Mouse (Mus musculus) MEL (cell line): ENCODE measurements around the gene Fastkd5. TPM values are rescaled to one million over a fixed set of nuclear protein-coding genes. Genes with fewer than 3 reads are reported as not detected.

Experiments
- DNase-seq: peaks from one replicate; pipeline ENCODE4 v3.0.0; 2011; ENCODE audit warnings: low read depth, low spot score
- H3K27ac ChIP-seq: 2 replicates; pipeline ENCODE4 v1.5.1; 2012; ENCODE audit warnings: low read depth, mild to moderate bottlenecking, control low read depth, low read length, moderate library complexity; ENCODE audit not compliant: control insufficient read depth
- H3K27me3 ChIP-seq, 2 experiments: fragments of 150-350 bp in 1 of 2; sonication (generic) in 1 of 2; 2 replicates each; pipeline ENCODE4 v1.6.1; 2012; ENCODE audit warnings: low read length in 2 of 2, mild to moderate bottlenecking in 2 of 2, improper control_type of control experiment in 1 of 2, moderate library complexity in 1 of 2; ENCODE audit not compliant: insufficient read depth in 2 of 2, control insufficient read depth in 1 of 2
- H3K36me3 ChIP-seq, 2 experiments: 2 replicates each; pipeline ENCODE4 v1.6.1; 2012 to 2014; ENCODE audit warnings: low read length in 2 of 2, improper control_type of control experiment in 1 of 2, inconsistent platforms in 1 of 2, mild to moderate bottlenecking in 1 of 2; ENCODE audit not compliant: insufficient read depth in 2 of 2, control insufficient read depth in 1 of 2
- H3K4me1 ChIP-seq, 2 experiments: fragments of 150-350 bp in 1 of 2; sonication (generic) in 1 of 2; 2 replicates each; pipeline ENCODE4 v1.6.1; 2012; ENCODE audit warnings: low read length in 2 of 2, improper control_type of control experiment in 1 of 2, mild to moderate bottlenecking in 1 of 2; ENCODE audit not compliant: insufficient read depth in 2 of 2, control insufficient read depth in 1 of 2
- H3K4me3 ChIP-seq, 2 experiments: fragments of 150-350 bp in 1 of 2; sonication (generic) in 1 of 2; 2 replicates each; pipeline ENCODE4 v1.5.1; 2012; ENCODE audit warnings: low read depth in 2 of 2, low read length in 2 of 2, mild to moderate bottlenecking in 2 of 2, moderate library complexity in 2 of 2, control low read depth in 1 of 2, improper control_type of control experiment in 1 of 2; ENCODE audit not compliant: control insufficient read depth in 1 of 2, insufficient read depth in 1 of 2
- H3K79me2 ChIP-seq: 2 replicates; pipeline ENCODE4 v1.6.1; 2012; ENCODE audit warnings: mild to moderate bottlenecking, low read length, moderate library complexity; ENCODE audit not compliant: control insufficient read depth, poor library complexity, insufficient read depth
- H3K9ac ChIP-seq: 2 replicates; pipeline ENCODE4 v1.6.1; 2012; ENCODE audit warnings: low read depth, mild to moderate bottlenecking, control low read depth, low read length, moderate library complexity; ENCODE audit not compliant: control insufficient read depth, poor library complexity, severe bottlenecking
- H3K9me3 ChIP-seq: fragments of 150-350 bp; sonication (generic); replicated peaks from 2 replicates; pipeline ENCODE4 v1.6.1; 2012; ENCODE audit warnings: mild to moderate bottlenecking, low read length, improper control_type of control experiment, moderate library complexity; ENCODE audit not compliant: insufficient read depth
- BHLHE40 ChIP-seq: IDR thresholded peaks from 2 replicates; pipeline ENCODE4 v1.6.1; 2012; ENCODE audit warnings: low read depth, mild to moderate bottlenecking, inconsistent platforms, low read length, improper control_type of control experiment, borderline replicate concordance
- CHD1 ChIP-seq: IDR thresholded peaks from 2 replicates; pipeline ENCODE4 v1.6.1; 2012; ENCODE audit warnings: low read depth, mild to moderate bottlenecking, inconsistent platforms, low read length, improper control_type of control experiment
- CHD2 ChIP-seq: IDR thresholded peaks from 2 replicates; pipeline ENCODE4 v1.6.1; 2011; ENCODE audit warnings: low read length, improper control_type of control experiment
- E2F4 ChIP-seq: IDR thresholded peaks from 2 replicates; pipeline ENCODE4 v1.6.1; 2011; ENCODE audit warnings: low read depth, low read length, improper control_type of control experiment, borderline replicate concordance
- ETS1 ChIP-seq: IDR thresholded peaks from 2 replicates; pipeline ENCODE4 v1.6.1; 2012; ENCODE audit warnings: low read depth, mild to moderate bottlenecking, inconsistent platforms, low read length, improper control_type of control experiment, moderate library complexity
- HCFC1 ChIP-seq: IDR thresholded peaks from 2 replicates; pipeline ENCODE4 v1.6.1; 2012; ENCODE audit warnings: low read depth, mild to moderate bottlenecking, inconsistent platforms, low read length, improper control_type of control experiment, moderate library complexity
- KAT2A ChIP-seq: conservative IDR thresholded peaks from 2 replicates; pipeline ENCODE4 v1.6.1; 2012; ENCODE audit warnings: low read depth, low read length, improper control_type of control experiment, inconsistent platforms
- MAFK ChIP-seq: IDR thresholded peaks from 2 replicates; pipeline ENCODE4 v1.6.1; 2011; ENCODE audit warnings: low read depth, mild to moderate bottlenecking, low read length, improper control_type of control experiment, borderline replicate concordance
- MAX ChIP-seq: IDR thresholded peaks from 2 replicates; pipeline ENCODE4 v1.6.1; 2011; ENCODE audit warnings: low read length, improper control_type of control experiment
- MAZ ChIP-seq: IDR thresholded peaks from 2 replicates; pipeline ENCODE4 v1.6.1; 2012; ENCODE audit warnings: low read depth, mild to moderate bottlenecking, inconsistent platforms, low read length, improper control_type of control experiment
- MYB ChIP-seq: IDR thresholded peaks from 2 replicates; pipeline ENCODE4 v1.6.1; 2011; ENCODE audit warnings: mild to moderate bottlenecking, low read depth, low read length, improper control_type of control experiment
- NELFE ChIP-seq: IDR thresholded peaks from 2 replicates; pipeline ENCODE4 v1.6.1; 2011; ENCODE audit warnings: low read depth, low read length, improper control_type of control experiment
- NRF1 ChIP-seq: IDR thresholded peaks from 2 replicates; pipeline ENCODE4 v1.6.1; 2014; ENCODE audit warnings: low read depth, mild to moderate bottlenecking, inconsistent platforms, low read length, improper control_type of control experiment, moderate library complexity; ENCODE audit not compliant: poor library complexity, insufficient read depth, severe bottlenecking
- POLR2A ChIP-seq, 2 experiments: IDR thresholded peaks; 2 replicates each; pipeline ENCODE4 v1.6.1; 2011 to 2012; ENCODE audit warnings: low read length in 2 of 2, mild to moderate bottlenecking in 2 of 2, control low read depth in 1 of 2, improper control_type of control experiment in 1 of 2, low read depth in 1 of 2, moderate library complexity in 1 of 2; ENCODE audit not compliant: control insufficient read depth in 1 of 2, insufficient read depth in 1 of 2, poor library complexity in 1 of 2
- POLR2AphosphoS2 ChIP-seq: IDR thresholded peaks from 2 replicates; pipeline ENCODE4 v1.6.1; 2011; ENCODE audit warnings: low read length, improper control_type of control experiment
- SMC3 ChIP-seq: IDR thresholded peaks from 2 replicates; pipeline ENCODE4 v1.6.1; 2011; ENCODE audit warnings: low read depth, low read length, improper control_type of control experiment
- TAL1 ChIP-seq: IDR thresholded peaks from 2 replicates; pipeline ENCODE4 v1.6.1; 2012; ENCODE audit warnings: mild to moderate bottlenecking, inconsistent platforms, low read length, moderate library complexity, mixed read lengths
- USF1 ChIP-seq: IDR thresholded peaks from 2 replicates; pipeline ENCODE4 v1.6.1; 2014; ENCODE audit warnings: low read depth, mild to moderate bottlenecking, inconsistent platforms, low read length, improper control_type of control experiment, moderate library complexity
- ZMIZ1 ChIP-seq: IDR thresholded peaks from 2 replicates; pipeline ENCODE4 v1.6.1; 2012; ENCODE audit warnings: low read depth, mild to moderate bottlenecking, inconsistent platforms, low read length, improper control_type of control experiment, moderate library complexity
- ZNF384 ChIP-seq: IDR thresholded peaks from 2 replicates; pipeline ENCODE4 v1.6.1; 2012; ENCODE audit warnings: low read depth, mild to moderate bottlenecking, inconsistent platforms, low read length, improper control_type of control experiment
- polyA plus RNA-seq, 2 experiments: library from polyadenylated mRNA; stranded (reverse) in 1 of 2; unstranded in 1 of 2; fragments of >175 nt in 1 of 2; fragments of >200 nt in 1 of 2; gene quantifications; 2 replicates each; pipeline versions ENCODE4 v1.2.1 to v1.2.4; 2012; ENCODE audit warnings: low replicate concordance in 2 of 2, low read depth in 1 of 2; ENCODE audit not compliant: insufficient read length in 2 of 2, insufficient read depth in 1 of 2, missing spikeins in 1 of 2
- total RNA-seq: library from RNA; depleted of rRNA; stranded (reverse); fragments of 300-350 nt; gene quantifications from 2 replicates; pipeline ENCODE4 v1.2.3, GENCODE M21; 2012

Gene Fastkd5
- total and polyA plus RNA-seq, 3 experiments, result 11.7 to 15.3 TPM; not detected in 1

DNA sequence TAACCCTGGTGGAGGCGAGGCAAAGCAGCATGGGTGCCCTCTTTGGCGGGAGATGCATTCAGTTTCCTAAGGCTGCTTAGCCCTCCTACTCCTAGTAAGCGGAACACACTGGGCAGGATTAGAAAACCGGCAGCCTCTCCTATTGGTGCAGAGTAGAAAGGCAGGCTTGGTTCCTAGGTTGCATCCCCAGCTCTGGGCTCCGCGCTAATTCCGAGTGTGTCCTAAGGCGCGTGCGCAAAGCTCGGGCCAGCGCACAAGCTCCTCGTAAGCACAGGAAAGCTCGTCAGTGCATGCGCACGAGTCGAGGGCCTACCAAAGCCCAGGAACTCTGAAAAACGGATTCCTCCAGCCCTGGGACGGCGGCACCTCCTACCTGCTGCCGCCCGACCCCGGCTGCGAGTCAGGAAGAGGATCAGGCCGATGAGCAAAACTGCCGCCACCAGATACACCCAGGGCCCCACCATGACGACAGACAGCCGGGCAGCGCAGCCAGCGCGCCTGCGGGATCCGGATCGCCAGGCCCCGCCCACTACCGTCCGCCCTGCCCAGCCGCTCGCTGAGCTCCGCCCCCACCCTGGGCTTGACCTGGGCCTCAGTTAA is 34.4 kb upstream of the Fastkd5 start, which contains the start of gene Ddrgk1 (continued):
- TF ChIP-seq MYB (no peak), ZNF384 (no peak), CHD1 (no peak)

DNA sequence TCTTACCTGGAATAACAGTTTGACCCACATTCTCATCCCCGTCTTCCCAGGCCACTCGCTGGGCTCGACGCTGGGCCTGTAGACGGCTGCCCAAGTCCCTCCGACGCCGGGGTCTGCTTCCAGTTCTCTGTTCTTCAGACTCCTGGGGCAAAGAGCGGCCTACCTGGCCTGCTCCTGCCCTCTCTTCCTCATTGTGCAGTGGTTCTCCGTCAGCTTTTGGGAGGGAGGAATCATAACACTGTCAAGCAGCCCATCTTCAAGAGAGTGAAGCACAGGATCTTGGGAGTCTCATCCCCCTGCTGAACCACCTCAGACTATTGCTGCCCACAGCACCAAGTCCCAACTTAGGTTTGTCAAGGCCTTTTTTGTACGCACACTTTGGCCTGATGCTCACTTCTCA is 33.5 kb upstream of the Fastkd5 start:
- TF ChIP-seq MAZ, result no peak
- no peak for TF ChIP-seq CHD1
- Histone ChIP-seq H3K4me1 (peaks cover 2 to 16% of the 10 kb centered on the region in 2 experiments), H3K79me2 (peaks cover 18% of the 10 kb centered on the region), H3K9ac (peak overlapping the region; percentile 68), H3K27ac (no peak overlapping the region; the same call in 1 of the 2 replicates), H3K36me3 (peaks cover 3 to 19% of the 10 kb centered on the region in 2 experiments; a peak in 3 of 4 replicates), H3K9me3 (no peaks in the 10 kb centered on the region), H3K4me3 (peak overlapping the region; percentile 52 to 73; a peak in 3 of 4 replicates), H3K27me3 (no peaks in the 10 kb centered on the region)
- no peak for DNase-seq

DNA sequence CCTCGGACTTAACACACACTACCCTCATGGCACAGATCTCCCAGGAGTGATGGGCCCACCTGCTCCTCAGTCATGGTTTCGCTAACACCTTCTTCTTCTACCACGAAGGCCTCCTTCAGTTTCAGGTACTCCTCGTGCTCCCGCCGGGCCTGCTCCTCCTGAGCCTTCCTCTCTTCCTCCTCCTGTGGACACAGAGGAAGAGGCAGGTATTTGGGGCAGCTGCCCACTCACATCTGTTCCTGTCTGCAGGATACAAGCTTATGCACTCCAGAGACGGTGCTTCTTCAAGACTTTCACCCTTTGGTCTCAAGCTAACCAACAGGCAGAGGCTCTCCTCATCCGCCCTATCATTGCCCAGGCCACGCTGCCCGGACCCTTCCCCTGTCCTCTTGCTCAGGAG is 28.7 kb upstream of the Fastkd5 start:
- peaks cover 6% of the 10 kb centered on the region; the same call in 1 of the 2 replicates for H3K79me2 ChIP-seq
- TF ChIP-seq HCFC1 (no peak), E2F4 (no peak), CHD1 (no peak), ZMIZ1 (no peak), NRF1 (no peak), MAX (no peak), BHLHE40 (no peak)
- no peak for DNase-seq
- H3K27ac ChIP-seq, result no peak overlapping the region
- peaks cover 5 to 24% of the 10 kb centered on the region in 2 experiments; a peak in 3 of 4 replicates for H3K36me3 ChIP-seq
- H3K27me3 ChIP-seq, result no peaks in the 10 kb centered on the region
- H3K9ac ChIP-seq, result no peak overlapping the region
- H3K4me1 ChIP-seq, result peaks cover 19% of the 10 kb centered on the region in 2 experiments
- H3K9me3 ChIP-seq, result no peaks in the 10 kb centered on the region
- no peak overlapping the region for H3K4me3 ChIP-seq

DNA sequence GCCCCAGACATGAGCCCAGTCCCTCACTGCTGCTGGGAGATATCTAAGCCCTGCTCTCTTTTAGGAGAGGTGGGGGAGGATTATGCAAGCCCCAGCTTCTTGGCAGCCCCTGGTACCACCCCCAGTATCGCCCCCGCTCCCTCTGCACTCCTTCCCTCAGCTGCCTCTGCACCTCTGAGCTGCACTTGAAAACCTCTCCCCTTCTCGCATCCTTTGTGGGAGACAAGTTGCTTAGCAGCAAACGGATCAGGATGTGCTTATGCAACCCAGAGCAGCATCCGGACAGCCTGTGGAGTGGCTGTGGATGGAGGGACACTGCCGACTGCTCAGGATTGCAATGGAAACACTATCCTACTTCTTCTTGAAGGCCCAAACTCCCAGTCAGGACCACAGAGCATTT is 27.7 kb upstream of the Fastkd5 start:
- no peak for DNase-seq
- no peaks in the 10 kb centered on the region for H3K9me3 ChIP-seq
- no peak overlapping the region for H3K27ac ChIP-seq
- no peak overlapping the region for H3K4me3 ChIP-seq
- H3K36me3 ChIP-seq, result peaks cover 5 to 15% of the 10 kb centered on the region in 2 experiments; a peak in 3 of 4 replicates
- no peak overlapping the region for H3K9ac ChIP-seq
- H3K27me3 ChIP-seq, result no peaks in the 10 kb centered on the region
- no peaks in the 10 kb centered on the region for H3K79me2 ChIP-seq
- TF ChIP-seq MAFK (no peak), ETS1 (no peak), SMC3 (no peak), USF1 (no peak), NELFE (no peak), HCFC1 (no peak), POLR2AphosphoS2 (no peak), BHLHE40 (no peak), TAL1 (no peak), KAT2A (no peak), ZMIZ1 (no peak), POLR2A (IDR thresholded peaks at IDR 0.05; ENCODE audit: control insufficient read depth in 1 of 2, insufficient read depth in 1 of 2, low read depth in 1 of 2, low read length in 2 of 2, poor library complexity in 1 of 2) (no peak), CHD2 (no peak)
- peaks cover 11 to 19% of the 10 kb centered on the region in 2 experiments for H3K4me1 ChIP-seq
